Mouse (Mus musculus): ENCODE measurements at regions not wholly inside any gene's neighbourhood (a gene's known extent, or its start where the extent isn't known, plus 50 kb on each side); places are given as distances from the start of the nearest gene placed in this dataset.

DNA sequence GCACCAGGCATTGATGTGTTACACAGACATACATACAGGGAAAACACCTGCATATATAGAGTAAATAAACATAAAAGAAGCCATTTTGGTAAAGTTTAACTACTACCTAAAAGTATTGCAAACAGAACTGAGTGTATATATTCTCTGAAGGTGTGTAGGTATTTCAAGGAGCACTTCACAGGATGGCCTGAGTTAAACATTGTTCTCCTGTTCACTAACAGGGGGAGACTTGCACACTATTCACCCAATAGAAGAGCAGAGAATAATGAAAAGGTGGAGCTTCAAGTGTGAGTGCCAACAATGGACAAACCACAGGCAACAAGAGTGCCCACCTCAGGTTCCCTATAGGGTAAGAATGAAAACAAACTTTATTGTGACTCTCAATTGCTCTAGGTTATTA, 347.7 kb downstream of the Oca2 start:
- DNase-seq (ENCODE audit: low read depth, low spot score): no peak

DNA sequence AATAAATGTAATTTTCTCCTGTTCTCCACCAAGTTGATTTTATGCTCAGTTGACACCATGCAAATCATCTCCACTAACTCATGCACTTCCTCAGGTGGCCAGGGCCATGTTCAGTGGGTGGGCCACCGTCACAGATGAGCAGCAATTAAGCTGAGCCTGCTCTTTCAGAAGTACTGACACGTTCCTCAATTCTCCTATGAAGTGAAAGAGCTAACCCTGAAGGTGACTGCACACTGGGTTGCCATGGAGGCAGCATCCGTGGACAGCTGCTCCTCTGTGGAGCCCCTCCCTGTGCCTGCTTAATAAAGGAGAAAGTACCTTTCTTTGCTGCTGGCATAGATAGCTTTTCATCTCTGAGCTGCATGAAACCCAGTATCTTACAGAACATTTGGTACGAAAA, 351.3 kb downstream of the Oca2 start:
- peak; percentile 24 for DNase-seq (ENCODE audit: low read depth, low spot score)

GRCm38 (mm10) chr7:56591321-56591720, 351.8 kb downstream of the Oca2 start:
- no peak for DNase-seq (ENCODE audit: low read depth, low spot score)

- DNase-seq (ENCODE audit: low read depth, low spot score): no peak
Observed at GRCm38 (mm10) chr7:56597952-56598595, 358.5 kb downstream of the Oca2 start.

All from brain, embryonic 18.5 days (tissue).